Mouse (Mus musculus) megakaryocyte-erythroid progenitor cell, adult 5-6 weeks (primary cell): ENCODE data around the gene Tnpo3. TPM values are rescaled to one million over a fixed set of nuclear protein-coding genes. Genes with fewer than 3 reads are reported as not detected.

ENCODE experiments used
- ATAC-seq: replicated peaks from 2 replicates; pipeline ENCODE4 v1.8.0; 2016; ENCODE audit warnings: mild to moderate bottlenecking, inconsistent platforms; ENCODE audit not compliant: severe bottlenecking, poor library complexity, low FRiP score, low TSS enrichment
- total RNA-seq, 2 experiments: library from RNA; stranded (forward) in 1 of 2; stranded (reverse) in 1 of 2; fragments of 200-1000, 215-1000 nt in 1 of 2; fragments of >200 nt in 1 of 2; fragmentation: Nextera tagmentation in 1 of 2; gene quantifications; 2 replicates each; pipeline ENCODE4 v1.2.3; 2014 to 2017

Tnpo3 gene
- total RNA-seq (2014; fragmentation: Nextera tagmentation) (117 and 122 TPM in 2 replicates), total RNA-seq (2017) (76.6 and 89.5 TPM in 2 replicates)

DNA sequence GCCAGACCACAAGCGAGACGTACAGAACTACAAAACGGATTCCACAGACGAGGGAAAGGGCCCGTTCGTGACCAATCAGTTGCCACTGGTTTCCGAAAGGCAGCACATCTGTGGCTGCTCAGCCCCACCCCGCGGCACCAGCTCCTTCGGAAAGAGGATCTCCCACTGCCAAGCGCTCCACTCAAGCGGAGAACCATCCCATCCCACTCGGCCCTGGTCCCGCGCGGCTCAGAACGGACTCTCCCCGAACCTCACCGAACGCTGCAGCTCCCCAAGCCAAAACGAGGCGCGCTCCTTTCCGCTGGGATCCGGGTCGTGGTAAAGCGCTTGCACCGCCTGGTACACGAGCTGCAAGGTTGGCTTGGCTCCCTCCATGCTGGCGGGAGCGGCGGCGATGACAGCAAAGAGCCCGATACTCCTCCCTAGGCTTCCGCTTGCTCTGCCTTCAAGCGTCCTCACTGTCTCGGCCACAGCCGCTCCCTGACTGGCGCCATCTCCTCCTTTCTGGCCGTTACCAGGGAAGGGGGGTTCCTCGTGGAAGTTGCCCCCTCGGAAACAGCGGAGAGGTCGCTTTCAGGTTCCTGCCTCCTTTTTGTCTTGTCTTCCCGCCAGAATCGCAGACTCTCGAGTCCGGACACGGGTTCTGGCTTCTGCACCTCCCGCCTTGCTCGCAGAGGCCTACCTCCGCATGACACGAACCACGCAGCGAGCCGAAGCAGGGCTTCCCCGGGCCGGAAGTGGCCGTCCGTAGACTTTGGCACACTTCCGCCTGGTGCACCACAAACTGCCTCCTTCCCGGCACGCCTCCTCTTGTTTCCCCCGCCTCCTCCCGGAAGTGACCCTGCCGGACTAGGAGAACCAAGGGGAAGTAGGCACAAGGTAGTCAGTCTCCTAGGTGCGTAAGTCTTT is at the start of gene Tnpo3:
Gene Tnpo3, minus strand, starts transcription at position 777 of the 909 bp plus-strand sequence.
- ATAC-seq, result peak; percentile 96

DNA sequence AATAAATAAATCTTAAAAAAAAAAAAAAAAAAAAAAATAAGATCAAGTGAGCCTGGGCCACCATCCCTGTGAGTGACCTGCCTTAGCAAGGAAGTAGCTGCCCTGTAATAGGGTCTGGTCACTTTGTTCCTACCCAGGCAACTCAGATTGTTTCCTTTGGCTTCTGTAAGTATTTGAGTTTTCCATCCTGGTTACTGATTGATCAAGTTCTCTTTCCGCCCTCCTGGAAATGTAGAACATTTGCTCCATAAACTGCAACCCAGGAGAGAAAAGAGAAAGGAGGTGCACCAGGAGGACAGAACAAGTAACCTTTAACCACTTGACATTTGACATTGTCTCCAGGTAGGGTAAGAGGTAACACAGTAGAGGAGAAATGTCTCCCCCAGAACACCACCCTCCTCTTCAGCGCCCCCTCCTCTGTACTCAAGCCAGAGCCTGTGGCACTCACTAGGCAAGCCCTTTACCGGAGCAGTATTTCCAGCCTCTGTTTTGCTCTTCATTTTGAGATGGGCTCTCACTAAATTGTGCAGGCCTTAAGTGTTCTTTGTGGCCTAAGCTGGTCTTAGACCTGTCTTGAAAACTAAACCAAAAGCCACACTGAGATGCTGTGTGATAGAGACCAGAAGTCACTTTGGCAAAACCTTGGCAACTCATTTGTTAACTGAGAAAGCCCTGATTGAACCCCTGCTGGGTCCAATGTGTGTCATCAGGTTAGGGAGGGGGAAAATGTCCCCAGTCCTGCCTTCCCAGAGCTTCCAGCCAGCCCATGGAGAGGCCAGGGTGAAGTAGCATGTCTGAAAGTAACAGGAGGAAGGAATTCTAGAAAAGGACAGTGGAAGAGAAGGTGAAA is 49.2 kb upstream of the Tnpo3 start:
- no peak for ATAC-seq

DNA sequence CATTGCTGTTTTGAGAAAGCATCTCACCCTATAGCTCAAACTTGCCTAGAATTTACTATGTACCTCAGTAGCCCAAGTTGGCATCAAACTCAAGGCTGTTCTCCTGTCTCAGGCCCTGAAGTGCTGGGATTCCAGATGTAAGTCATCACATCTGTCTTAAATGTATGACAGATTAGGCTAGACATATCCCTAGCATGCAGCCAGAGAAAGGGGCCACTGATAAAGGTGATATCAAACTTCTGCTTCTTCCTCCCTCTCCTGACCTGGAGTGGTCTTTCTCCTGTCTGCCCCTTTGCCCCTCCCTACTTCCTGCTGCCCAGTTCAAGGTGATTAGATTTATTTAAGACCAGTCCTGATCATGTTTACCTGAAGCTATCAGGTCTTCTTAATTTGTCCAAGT is 43.6 kb upstream of the Tnpo3 start:
- no peak for ATAC-seq

GRCm38 (mm10) chr6:29650170-29650549 is 40.5 kb upstream of the Tnpo3 start:
- ATAC-seq, result no peak

GRCm38 (mm10) chr6:29649494-29650169 is 39.9 kb upstream of the Tnpo3 start:
- ATAC-seq, result peak; percentile 88

GRCm38 (mm10) chr6:29641816-29642215 is 32.1 kb upstream of the Tnpo3 start:
- ATAC-seq, result no peak

DNA sequence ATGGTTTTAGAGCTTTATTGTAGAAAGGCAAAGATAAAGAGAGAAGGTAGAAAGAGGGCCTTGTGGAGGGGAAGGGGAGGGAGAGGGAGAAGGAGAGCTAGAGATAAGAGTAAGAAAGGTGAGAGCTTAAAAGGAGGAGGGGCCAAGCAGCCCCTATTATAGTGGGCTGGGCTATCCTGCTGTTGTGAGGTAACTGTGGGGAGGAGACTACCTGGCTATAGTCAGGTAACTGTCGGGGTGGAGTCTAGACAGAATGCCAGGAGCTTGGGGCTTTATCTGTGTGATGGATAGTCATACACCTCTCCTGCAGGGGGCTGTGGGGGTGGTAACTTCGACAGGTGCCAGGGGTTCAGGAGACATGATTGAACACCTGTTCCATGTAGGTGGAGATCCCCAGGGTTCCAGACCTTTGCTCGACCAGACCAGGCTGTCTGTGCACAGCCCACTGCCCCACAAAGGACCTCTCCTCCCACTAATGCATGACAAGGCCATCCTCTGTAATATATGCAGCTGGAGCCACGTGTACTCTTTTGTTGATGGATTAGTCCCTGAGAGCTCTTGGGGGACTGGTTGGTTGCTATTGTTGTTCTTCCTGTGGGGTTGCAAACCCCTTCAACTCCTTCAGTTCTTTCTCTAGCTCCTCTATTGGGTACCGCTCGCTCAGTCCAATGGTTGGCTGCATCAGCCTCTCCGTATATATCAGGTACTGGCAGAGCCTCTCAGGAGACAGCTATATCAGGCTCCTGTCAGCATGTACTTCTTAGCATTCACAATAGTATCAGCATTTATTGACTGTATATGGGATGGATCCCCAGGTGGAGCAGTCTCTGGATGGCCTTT is 30.1 kb upstream of the Tnpo3 start:
- ATAC-seq, result no peak

DNA sequence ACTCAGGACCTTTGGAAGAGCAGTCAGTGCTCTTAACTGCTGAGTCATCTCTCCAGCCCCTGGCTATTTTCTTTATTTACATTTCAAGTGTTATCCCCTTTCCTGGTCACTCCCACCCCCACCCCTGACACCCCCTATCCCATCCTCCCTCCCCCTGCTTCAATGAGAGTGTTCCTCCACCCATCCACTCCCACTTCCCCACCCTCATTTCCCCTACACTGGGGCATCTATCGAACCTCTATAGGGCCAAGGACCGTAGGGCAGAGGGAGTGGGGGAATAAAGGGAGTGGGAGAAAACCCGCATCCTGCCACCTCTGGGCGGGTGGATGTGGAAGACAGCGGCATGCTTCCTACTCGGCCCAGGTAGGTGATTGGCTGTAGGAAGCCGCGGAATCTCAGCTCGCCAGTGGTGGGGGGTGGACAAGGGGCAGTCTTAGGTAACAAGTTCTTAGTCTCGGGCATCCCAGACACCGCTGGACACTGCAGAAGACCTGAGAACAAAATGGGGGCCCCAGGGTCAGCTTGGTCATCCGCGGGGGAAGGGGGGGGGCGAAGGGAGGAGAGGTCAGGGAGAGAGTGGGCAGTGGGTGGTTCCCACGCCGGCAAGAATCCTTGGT is 29.3 kb upstream of the Tnpo3 start:
- no peak for ATAC-seq

DNA sequence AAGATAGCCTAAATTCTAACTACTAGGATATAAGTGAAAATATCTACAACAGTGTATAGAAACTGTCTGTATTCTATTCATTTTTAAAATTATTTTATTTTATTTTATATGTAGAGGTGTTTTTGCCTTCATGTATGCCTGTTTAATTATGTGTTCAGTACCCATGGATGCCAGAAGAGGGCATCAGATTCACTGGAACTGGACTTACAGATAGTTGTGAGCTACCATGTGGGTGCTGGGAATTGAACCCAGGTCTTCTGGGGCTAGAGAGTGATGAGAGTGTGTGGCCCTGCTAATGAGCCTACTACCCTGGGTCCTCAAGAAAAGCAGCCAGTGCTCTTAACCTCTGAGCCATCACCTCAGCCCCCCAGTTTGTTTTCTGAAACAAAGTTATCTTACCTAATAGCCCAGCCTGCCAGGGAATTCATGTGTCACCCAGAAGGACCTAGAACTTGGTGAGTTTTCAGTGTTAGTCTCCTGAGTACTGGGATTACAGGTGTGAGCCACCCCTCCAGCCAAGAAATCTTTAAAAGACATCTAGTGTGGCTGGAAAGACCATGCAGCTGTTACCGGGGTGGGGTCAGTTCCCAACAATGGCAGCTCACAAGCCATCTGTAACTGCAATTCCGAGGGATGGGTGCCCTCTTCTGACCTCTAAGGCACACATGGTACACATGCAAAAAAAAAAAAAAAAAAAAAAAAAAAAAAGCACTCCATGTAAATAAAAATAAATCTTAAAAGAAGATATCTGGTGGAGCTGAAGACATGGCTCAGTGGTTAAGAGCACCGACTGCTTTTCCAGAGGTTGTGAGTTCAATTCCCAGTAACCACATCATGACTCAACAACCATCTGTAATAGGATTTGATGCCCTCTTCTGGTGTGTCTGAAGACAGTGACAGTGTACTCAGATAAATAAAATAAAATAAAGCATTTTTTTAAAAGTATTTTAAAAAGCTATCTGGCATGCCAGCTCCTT is 28.0 kb upstream of the Tnpo3 start:
- no peak for ATAC-seq

DNA sequence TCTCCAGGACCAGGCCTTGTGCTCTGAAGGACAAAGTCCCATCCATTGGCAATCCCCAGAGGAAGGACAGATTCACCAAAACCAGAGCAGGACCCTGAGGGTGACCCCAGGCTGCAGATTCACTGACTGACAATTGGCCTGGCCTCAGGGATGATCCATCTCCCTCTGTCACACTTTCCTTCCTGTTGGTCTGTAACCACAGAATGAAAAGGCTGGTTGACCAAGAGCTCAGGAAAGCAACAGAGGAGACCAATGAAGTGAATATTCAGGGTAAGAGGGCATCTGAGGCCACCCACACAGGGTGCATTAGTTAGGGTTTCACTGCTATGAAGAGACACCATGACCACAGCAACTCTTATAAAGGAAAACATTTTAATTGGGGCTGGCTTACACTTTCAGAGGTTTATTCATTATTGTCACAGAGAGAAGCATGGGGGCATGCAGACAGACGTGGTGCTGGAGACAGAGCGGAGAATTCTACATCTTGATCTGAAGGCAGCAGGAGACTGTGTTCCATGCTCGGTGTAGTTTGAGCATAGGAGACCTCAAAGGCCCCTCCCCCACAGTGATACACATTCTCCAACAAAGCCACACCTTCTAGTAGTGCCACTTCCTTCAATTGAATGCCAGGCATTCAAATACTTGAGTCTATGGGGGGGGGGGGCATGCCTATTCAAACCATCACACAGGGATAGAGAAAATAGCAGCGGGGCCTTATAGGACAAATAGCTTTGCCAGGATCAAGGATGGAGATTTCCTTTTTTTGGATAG is 26.8 kb upstream of the Tnpo3 start:
- ATAC-seq, result no peak

DNA sequence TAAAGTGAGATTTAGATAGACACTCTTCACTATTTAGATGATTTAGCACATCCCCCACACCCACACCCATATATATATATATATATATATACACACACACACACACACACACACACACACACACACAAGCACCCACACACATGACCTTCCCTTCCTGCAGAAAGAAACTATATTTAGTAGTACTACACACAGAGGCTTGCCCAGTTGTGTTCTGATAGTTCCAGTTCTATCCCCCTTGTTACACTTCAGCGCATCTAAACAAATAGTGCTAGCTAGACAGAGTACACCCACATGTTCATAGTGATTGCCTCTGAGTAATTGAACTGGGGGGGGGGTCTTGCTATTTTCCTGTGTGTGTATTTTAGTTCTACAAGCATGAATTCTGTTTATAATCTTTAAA is 24.9 kb upstream of the Tnpo3 start:
- ATAC-seq, result no peak

DNA sequence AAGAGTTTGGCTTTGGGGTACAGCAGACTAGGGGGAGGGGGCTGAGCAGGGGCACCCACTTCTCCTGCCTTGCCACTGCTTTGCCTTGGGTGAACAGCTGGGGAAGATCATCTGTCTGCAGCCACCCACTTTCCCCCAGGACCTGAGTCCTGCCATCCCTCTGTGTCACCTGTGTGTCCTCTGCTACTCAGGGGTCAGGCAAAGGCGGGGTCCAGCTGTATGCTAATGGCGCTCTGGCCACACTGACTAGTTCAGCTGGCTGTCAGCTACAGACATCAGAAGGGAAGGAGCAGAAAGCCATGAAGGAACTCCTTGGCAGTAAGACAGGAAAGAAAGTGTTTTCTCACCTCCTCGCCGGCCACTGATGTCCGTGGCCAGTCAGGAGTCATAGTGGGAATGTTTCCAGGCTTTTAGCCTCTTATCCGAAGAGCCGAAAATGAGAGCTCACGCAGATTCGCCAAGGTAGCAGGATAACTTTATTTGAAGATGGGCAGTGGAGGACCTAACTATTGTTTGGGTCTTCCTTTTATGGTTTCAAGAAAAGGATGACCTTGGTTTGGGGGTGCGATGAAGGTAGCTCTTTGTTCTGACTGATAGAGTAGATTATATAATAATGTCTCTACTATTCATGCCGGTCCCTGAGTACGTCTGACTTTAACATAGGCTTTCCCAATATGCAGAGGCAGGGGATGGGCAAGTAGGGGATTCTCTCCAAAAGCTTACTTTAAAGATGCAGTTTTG is 23.0 kb upstream of the Tnpo3 start:
- no peak for ATAC-seq

GRCm38 (mm10) chr6:29631751-29632551 is 22.3 kb upstream of the Tnpo3 start:
- ATAC-seq, result no peak

- ATAC-seq, result no peak
Observed at GRCm38 (mm10) chr6:29630216-29630615, 20.5 kb upstream of the Tnpo3 start.

- no peak for ATAC-seq
Observed at GRCm38 (mm10) chr6:29627756-29628155, 18.1 kb upstream of the Tnpo3 start.
